ENCODE assay signal across 7 mouse cellular contexts in genomic region chr10:77449315-77450158, GRCm38 (mm10). TPM values are rescaled to one million over a fixed set of nuclear protein-coding genes. Genes with fewer than 3 reads are reported as not detected.
A peak's percentile ranks its signal among the peaks of the same experiment; 100 is the strongest.
DNase-seq lines count a peak whose midpoint lies in the region; ATAC-seq and TF ChIP-seq lines count a peak whose summit lies in the region.

No protein-coding gene starts in this region.

- H3K9me3 ChIP-seq in heart, postnatal 0 days (replicated peaks; ENCODE audit: control insufficient read depth, low read length): no peaks in the 10 kb centered on the region
- H3K9me3 ChIP-seq in liver, embryonic 14.5 days (ENCODE audit: control insufficient read depth, low read length): no peaks in the 10 kb centered on the region

- H3K4me2 ChIP-seq in heart, postnatal 0 days (ENCODE audit: low read depth, low read length): peak overlapping the region; percentile 57
- no peak overlapping the region for H3K4me2 ChIP-seq in liver, embryonic 14.5 days (ENCODE audit: low read depth)

- 13% methylated on average over 22 of the region's 23 CpGs for WGBS in heart, postnatal 0 days
- WGBS in liver, embryonic 14.5 days (ENCODE audit: insufficient replicate concordance): 22% methylated on average over 23 of the region's 23 CpGs

- DNase-seq in 3T3-L1 (ENCODE audit: low read depth, low spot score): peak; percentile 49
- peak; percentile 60 for DNase-seq in Muller cell, postnatal 12 days (ENCODE audit: inconsistent ontology term)
- DNase-seq in heart, postnatal 0 days (ENCODE audit: low spot score): peak; percentile 68
- no peak for DNase-seq in liver, embryonic 14.5 days (ENCODE audit: low read depth in 3 of 3, low spot score in 3 of 3)
- peak; percentile 31 for DNase-seq in yolk sac, embryonic 10.5 days (ENCODE audit: low spot score)
- no peak for DNase-seq in thymus, postnatal 25 days

- peak; percentile 69 for ATAC-seq in heart, postnatal 0 days (ENCODE audit: insufficient read depth, low read depth)
- ATAC-seq in liver, embryonic 14.5 days (ENCODE audit: insufficient read depth): peak; percentile 37; the same call in 1 of the 2 replicates
- no peak for ATAC-seq in granulocyte monocyte progenitor cell, adult 5-6 weeks (replicated peaks; ENCODE audit: poor library complexity, severe bottlenecking)

- 0 out of 2 replicates have a peak overlapping the region, but pooled peaks have one; percentile 14 for H3K9ac ChIP-seq in heart, postnatal 0 days (replicated peaks; ENCODE audit: low read depth, low read length)
- no peak overlapping the region for H3K9ac ChIP-seq in liver, embryonic 14.5 days (replicated peaks)

- no peaks in the 10 kb centered on the region for H3K36me3 ChIP-seq in heart, postnatal 0 days (replicated peaks; ENCODE audit: control insufficient read depth, insufficient read depth, low read length)
- no peaks in the 10 kb centered on the region for H3K36me3 ChIP-seq in liver, embryonic 14.5 days (replicated peaks; ENCODE audit: control insufficient read depth, insufficient read depth, low read depth)

- TF ChIP-seq EP300 in heart, postnatal 0 days (IDR thresholded peaks at IDR 0.05; ENCODE audit: low read depth): no peak
- no peak for TF ChIP-seq EP300 in liver, embryonic 14.5 days (IDR thresholded peaks at IDR 0.05; ENCODE audit: low read depth)

- H3K4me3 ChIP-seq in heart, postnatal 0 days (ENCODE audit: low read depth, low read length): peak overlapping the region; percentile 20
- no peak overlapping the region for H3K4me3 ChIP-seq in liver, embryonic 14.5 days (ENCODE audit: insufficient read depth in 1 of 2, low read depth in 2 of 2, low read length in 2 of 2)

- H3K27me3 ChIP-seq in heart, postnatal 0 days (ENCODE audit: control insufficient read depth, insufficient read depth, low read length): no peaks in the 10 kb centered on the region
- 0 out of 2 replicates have a peak, but pooled peaks cover 3% of the 10 kb centered on the region for H3K27me3 ChIP-seq in liver, embryonic 14.5 days (ENCODE audit: control insufficient read depth, insufficient read depth, low read length)

- H3K27ac ChIP-seq in heart, postnatal 0 days (ENCODE audit: low read depth): peak overlapping the region; percentile 83
- no peak overlapping the region for H3K27ac ChIP-seq in liver, embryonic 14.5 days

- H3K4me1 ChIP-seq in heart, postnatal 0 days (ENCODE audit: control insufficient read depth, insufficient read depth): peaks cover 33% of the 10 kb centered on the region
- no peaks in the 10 kb centered on the region for H3K4me1 ChIP-seq in liver, embryonic 14.5 days (replicated peaks; ENCODE audit: control insufficient read depth in 2 of 2, insufficient read depth in 2 of 2, low read length in 1 of 2)

- TF ChIP-seq CTCF in heart, postnatal 0 days (IDR thresholded peaks at IDR 0.05; ENCODE audit: low read depth): no peak
- TF ChIP-seq CTCF in liver, embryonic 14.5 days (IDR thresholded peaks at IDR 0.05; ENCODE audit: low read depth): no peak

RNA-seq across cellular contexts. Expression of gene Adarb1, which starts 31.5 kb away (rescaled TPM):
- 23.7 and 26.9 TPM in 2 replicates for total RNA-seq in heart, postnatal 0 days (2014; rRNA removed; ENCODE audit: low replicate concordance)
- 7.8 and 8.5 TPM in 2 replicates for polyA plus RNA-seq in heart, postnatal 0 days (2015; fragmentation: Nextera tagmentation; extraction: Ambion mirVana)
- polyA plus RNA-seq in liver, embryonic 14.5 days (2012; rRNA removed): 0.74 and 0.92 TPM in 2 replicates
- polyA plus RNA-seq in liver, embryonic 14.5 days (2014; fragmentation: Nextera tagmentation; extraction: Ambion mirVana): 1.1 and 1.2 TPM in 2 replicates
- 1.7 TPM in 1 of 2 replicates, not detected in the other for total RNA-seq in granulocyte monocyte progenitor cell, adult 5-6 weeks (2014; fragmentation: Nextera tagmentation)
- 0.72 and 2.4 TPM in 2 replicates for total RNA-seq in granulocyte monocyte progenitor cell, adult 5-6 weeks (2017)

Comparison
In these comparisons a context has a peak if more than half of its experiments do, and no peak if none do; other contexts are left out.
1. DNase-seq: peak in 3T3-L1 (single experiment), Muller cell, postnatal 12 days (single experiment), heart, postnatal 0 days (single experiment) and yolk sac, embryonic 10.5 days (single experiment); none in liver, embryonic 14.5 days (0 of 3) and thymus, postnatal 25 days (single experiment).